Mouse (Mus musculus) lung, postnatal 0 days (tissue): ENCODE results near the gene Ccser1. TPM values are rescaled to one million over a fixed set of nuclear protein-coding genes. Genes with fewer than 3 reads are reported as not detected.

Experiments used
- ATAC-seq: fragments of 200-750 bp; cut with Nextera tagmentation; 2 replicates; pipeline ENCODE4 v1.8.0; 2017; ENCODE audit warnings: moderate library complexity
- DNase-seq: peaks from one replicate; pipeline ENCODE4 v3.0.0-alpha.2; 2016; ENCODE audit warnings: low spot score
- H3K27ac ChIP-seq: fragments of 300-500 bp; sonication (generic); 2 replicates; pipeline ENCODE4 v1.5.1; 2014; ENCODE audit warnings: antibody characterized with exemption, mild to moderate bottlenecking, low read length, mixed read lengths
- H3K27me3 ChIP-seq: fragments of 300-500 bp; sonication (generic); replicated peaks from 2 replicates; pipeline ENCODE4 v1.6.1; 2014; ENCODE audit warnings: low read length, mixed read lengths; ENCODE audit not compliant: insufficient read depth
- H3K36me3 ChIP-seq: fragments of 300-500 bp; sonication (generic); 2 replicates; pipeline ENCODE4 v1.6.1; 2014; ENCODE audit warnings: low read length, mixed read lengths; ENCODE audit not compliant: insufficient read depth
- H3K4me1 ChIP-seq: fragments of 300-500 bp; sonication (generic); 2 replicates; pipeline ENCODE4 v1.6.1; 2014; ENCODE audit warnings: antibody characterized with exemption, low read depth, low read length, mixed read lengths; ENCODE audit not compliant: insufficient read depth
- H3K4me2 ChIP-seq: fragments of 300-500 bp; sonication (generic); replicated peaks from 2 replicates; pipeline ENCODE4 v1.6.1; 2014; ENCODE audit warnings: low read depth, mild to moderate bottlenecking, low read length, moderate library complexity, mixed read lengths
- H3K4me3 ChIP-seq: fragments of 300-500 bp; sonication (generic); 2 replicates; pipeline ENCODE4 v1.5.1; 2014; ENCODE audit warnings: low read depth, low read length
- H3K9ac ChIP-seq: fragments of 300-500 bp; sonication (generic); replicated peaks from 2 replicates; pipeline ENCODE4 v1.6.1; 2014; ENCODE audit warnings: low read depth, mild to moderate bottlenecking
- H3K9me3 ChIP-seq: fragments of 300-500 bp; sonication (generic); 2 replicates; pipeline ENCODE4 v1.6.1; 2016; ENCODE audit warnings: low read length, mixed read lengths
- CTCF ChIP-seq: IDR thresholded peaks from 2 replicates; pipeline ENCODE4 v1.5.1; 2016; ENCODE audit warnings: antibody characterized with exemption, mild to moderate bottlenecking
- EP300 ChIP-seq: IDR thresholded peaks from 2 replicates; pipeline ENCODE4 v1.6.1; 2016; ENCODE audit warnings: antibody characterized with exemption, mild to moderate bottlenecking, control low read depth
- WGBS: fragments of 180-500 bp; shearing (Covaris S2); extraction: QIAGEN DNeasy Blood & Tissue Kit; methylation state at CpG from one replicate; pipeline ENCODE4 v1.1.7; 2014; 5-methylcytosine and 5-hydroxymethylcytosine counted together
- polyA plus RNA-seq: library from polyadenylated mRNA; unstranded; fragments of >200 nt; fragmentation: Nextera tagmentation; extraction: Ambion mirVana; gene quantifications from 2 replicates; pipeline ENCODE4 v1.2.1, GENCODE M21; 2015

Gene Ccser1
- polyA plus RNA-seq, 1 experiment from 2014 or later, result 7.5 TPM

GRCm38 (mm10) chr6:61485336-61485735, 305.2 kb downstream of the Ccser1 start:
- 33% methylated on average over 3 of the region's 3 CpGs for WGBS
- Histone ChIP-seq H3K9ac (no peak overlapping the region), H3K9me3 (no peaks in the 10 kb centered on the region)

GRCm38 (mm10) chr6:61491979-61492821, 312.1 kb downstream of the Ccser1 start:
- Histone ChIP-seq H3K4me1 (no peaks in the 10 kb centered on the region), H3K36me3 (no peaks in the 10 kb centered on the region), H3K4me3 (no peak overlapping the region), H3K9me3 (no peaks in the 10 kb centered on the region), H3K4me2 (no peak overlapping the region), H3K27me3 (no peaks in the 10 kb centered on the region), H3K9ac (no peak overlapping the region), H3K27ac (no peak overlapping the region)
- 69% methylated on average over 4 of the region's 4 CpGs for WGBS
- no peak for TF ChIP-seq CTCF
- no peak for TF ChIP-seq EP300
- DNase-seq (no peak), ATAC-seq (no peak)

More at GRCm38 (mm10) chr6:61485336-61485735, 305.2 kb downstream of the Ccser1 start:
- no peak overlapping the region for H3K4me2 ChIP-seq
- no peaks in the 10 kb centered on the region for H3K4me1 ChIP-seq
- no peak for DNase-seq
- no peaks in the 10 kb centered on the region for H3K27me3 ChIP-seq
- no peaks in the 10 kb centered on the region for H3K36me3 ChIP-seq
- TF ChIP-seq EP300 (no peak), CTCF (no peak)
- H3K27ac ChIP-seq, result no peak overlapping the region
- ATAC-seq, result no peak
- H3K4me3 ChIP-seq, result no peak overlapping the region

- 92% methylated on average over 5 of the region's 5 CpGs for WGBS
- ATAC-seq (no peak), DNase-seq (no peak)
- H3K9me3 ChIP-seq, result no peaks in the 10 kb centered on the region
- H3K9ac ChIP-seq, result no peak overlapping the region
- H3K4me2 ChIP-seq, result no peak overlapping the region
- H3K27ac ChIP-seq, result no peak overlapping the region
- TF ChIP-seq EP300, result no peak
- no peak for TF ChIP-seq CTCF
- no peaks in the 10 kb centered on the region for H3K27me3 ChIP-seq
- H3K36me3 ChIP-seq, result no peaks in the 10 kb centered on the region
- no peaks in the 10 kb centered on the region for H3K4me1 ChIP-seq
- no peak overlapping the region for H3K4me3 ChIP-seq
These were observed 313.3 kb downstream of the Ccser1 start for GRCm38 (mm10) chr6:61493386-61493785.

- no peaks in the 10 kb centered on the region for H3K4me1 ChIP-seq
- 66% methylated on average over 2 of the region's 2 CpGs for WGBS
- H3K36me3 ChIP-seq, result no peaks in the 10 kb centered on the region
- no peak overlapping the region for H3K4me2 ChIP-seq
- DNase-seq, result no peak
- ATAC-seq, result no peak
- no peaks in the 10 kb centered on the region for H3K9me3 ChIP-seq
- TF ChIP-seq CTCF (no peak), EP300 (no peak)
- H3K4me3 ChIP-seq, result no peak overlapping the region
- H3K27ac ChIP-seq, result no peak overlapping the region
- H3K9ac ChIP-seq, result no peak overlapping the region
- H3K27me3 ChIP-seq, result no peaks in the 10 kb centered on the region
These were observed 335.2 kb downstream of the Ccser1 start for GRCm38 (mm10) chr6:61515310-61515709.

- Histone ChIP-seq H3K9ac (no peak overlapping the region), H3K4me1 (no peaks in the 10 kb centered on the region), H3K27ac (no peak overlapping the region), H3K36me3 (no peaks in the 10 kb centered on the region), H3K9me3 (no peaks in the 10 kb centered on the region), H3K4me2 (no peak overlapping the region), H3K4me3 (no peak overlapping the region), H3K27me3 (no peaks in the 10 kb centered on the region)
- 84% methylated on average over 2 of the region's 2 CpGs for WGBS
- TF ChIP-seq CTCF (no peak), EP300 (no peak)
- DNase-seq, result no peak
- no peak for ATAC-seq
These were observed 341.5 kb downstream of the Ccser1 start for GRCm38 (mm10) chr6:61521587-61521986.

GRCm38 (mm10) chr6:61522108-61522507, 342.0 kb downstream of the Ccser1 start:
- ATAC-seq, result no peak
- H3K27ac ChIP-seq, result no peak overlapping the region
- 67% methylated on average over 3 of the region's 3 CpGs for WGBS

More at GRCm38 (mm10) chr6:61522108-61522507, 342.0 kb downstream of the Ccser1 start:
- no peaks in the 10 kb centered on the region for H3K27me3 ChIP-seq
- no peaks in the 10 kb centered on the region for H3K4me1 ChIP-seq
- no peak for DNase-seq
- no peak overlapping the region for H3K4me3 ChIP-seq
- no peaks in the 10 kb centered on the region for H3K9me3 ChIP-seq
- no peak for TF ChIP-seq CTCF
- TF ChIP-seq EP300, result no peak
- H3K9ac ChIP-seq, result no peak overlapping the region
- no peak overlapping the region for H3K4me2 ChIP-seq
- H3K36me3 ChIP-seq, result no peaks in the 10 kb centered on the region
